Mouse (Mus musculus): ENCODE results near the gene Acin1. TPM values are rescaled to one million over a fixed set of nuclear protein-coding genes. Genes with fewer than 3 reads are reported as not detected.

Acin1 gene
- polyA plus RNA-seq, 1 experiment: 238 TPM

- TF ChIP-seq POLR2A (IDR thresholded peaks at IDR 0.05; ENCODE audit: control insufficient read depth, extremely low read depth, insufficient read depth, low read length, poor library complexity): no peak
- TF ChIP-seq CTCF (IDR thresholded peaks at IDR 0.05; ENCODE audit: borderline replicate concordance, control insufficient read depth, extremely low read depth, insufficient read depth, low read length, poor library complexity): no peak
- no peak overlapping the region for H3K27ac ChIP-seq (ENCODE audit: control insufficient read depth, insufficient read depth, low read length)
- no peaks in the 10 kb centered on the region; the same call in 1 of the 2 replicates for H3K4me1 ChIP-seq (replicated peaks; ENCODE audit: control insufficient read depth, insufficient read depth, low read length)
- WGBS: 38% methylated on average over 2 of the region's 2 CpGs
- H3K27me3 ChIP-seq (ENCODE audit: control insufficient read depth, insufficient read depth, low read length): no peaks in the 10 kb centered on the region
- H3K4me3 ChIP-seq (ENCODE audit: control insufficient read depth, insufficient read depth, low read length): no peak overlapping the region
- peaks cover 59% of the 10 kb centered on the region for H3K36me3 ChIP-seq (ENCODE audit: control insufficient read depth, insufficient read depth, low read length)
- DNase-seq: no peak
These were observed 12.4 kb downstream of the Acin1 start for GRCm38 (mm10) chr14:54674317-54674716.

- Histone ChIP-seq H3K27me3 (ENCODE audit: control insufficient read depth, insufficient read depth, low read length) (no peaks in the 10 kb centered on the region), H3K4me1 (replicated peaks; ENCODE audit: control insufficient read depth, insufficient read depth, low read length) (no peaks in the 10 kb centered on the region), H3K4me3 (ENCODE audit: control insufficient read depth, insufficient read depth, low read length) (no peak overlapping the region), H3K36me3 (ENCODE audit: control insufficient read depth, insufficient read depth, low read length) (peaks cover 51% of the 10 kb centered on the region), H3K27ac (ENCODE audit: control insufficient read depth, insufficient read depth, low read length) (no peak overlapping the region)
- no peak for TF ChIP-seq POLR2A (IDR thresholded peaks at IDR 0.05; ENCODE audit: control insufficient read depth, extremely low read depth, insufficient read depth, low read length, poor library complexity)
- peak; percentile 45; the same call in 1 of the 2 replicates for TF ChIP-seq CTCF (IDR thresholded peaks at IDR 0.05; ENCODE audit: borderline replicate concordance, control insufficient read depth, extremely low read depth, insufficient read depth, low read length, poor library complexity)
- DNase-seq: peak; percentile 75
- 82% methylated on average over 4 of the region's 4 CpGs for WGBS
These were observed 17.4 kb downstream of the Acin1 start for GRCm38 (mm10) chr14:54669381-54669780.

- no peak for TF ChIP-seq CTCF (IDR thresholded peaks at IDR 0.05; ENCODE audit: borderline replicate concordance, control insufficient read depth, extremely low read depth, insufficient read depth, low read length, poor library complexity)
- TF ChIP-seq POLR2A (IDR thresholded peaks at IDR 0.05; ENCODE audit: control insufficient read depth, extremely low read depth, insufficient read depth, low read length, poor library complexity): no peak
- no peaks in the 10 kb centered on the region for H3K4me1 ChIP-seq (replicated peaks; ENCODE audit: control insufficient read depth, insufficient read depth, low read length)
- 95% methylated on average over 10 of the region's 10 CpGs for WGBS
- no peak overlapping the region for H3K4me3 ChIP-seq (ENCODE audit: control insufficient read depth, insufficient read depth, low read length)
- H3K36me3 ChIP-seq (ENCODE audit: control insufficient read depth, insufficient read depth, low read length): peaks cover 85% of the 10 kb centered on the region
- H3K27ac ChIP-seq (ENCODE audit: control insufficient read depth, insufficient read depth, low read length): no peak overlapping the region
- DNase-seq: no peak
- H3K27me3 ChIP-seq (ENCODE audit: control insufficient read depth, insufficient read depth, low read length): no peaks in the 10 kb centered on the region
These were observed 22.1 kb downstream of the Acin1 start for GRCm38 (mm10) chr14:54664477-54665222.

GRCm38 (mm10) chr14:54660009-54660408 is 26.7 kb downstream of the Acin1 start:
- 94% methylated on average over 2 of the region's 2 CpGs for WGBS
- H3K27me3 ChIP-seq (ENCODE audit: control insufficient read depth, insufficient read depth, low read length): no peaks in the 10 kb centered on the region
- TF ChIP-seq POLR2A (IDR thresholded peaks at IDR 0.05; ENCODE audit: control insufficient read depth, extremely low read depth, insufficient read depth, low read length, poor library complexity): no peak
- TF ChIP-seq CTCF (IDR thresholded peaks at IDR 0.05; ENCODE audit: borderline replicate concordance, control insufficient read depth, extremely low read depth, insufficient read depth, low read length, poor library complexity): no peak
- H3K36me3 ChIP-seq (ENCODE audit: control insufficient read depth, insufficient read depth, low read length): peaks cover 95% of the 10 kb centered on the region
- no peak overlapping the region for H3K27ac ChIP-seq (ENCODE audit: control insufficient read depth, insufficient read depth, low read length)
- DNase-seq: no peak
- H3K4me3 ChIP-seq (ENCODE audit: control insufficient read depth, insufficient read depth, low read length): no peak overlapping the region
- no peaks in the 10 kb centered on the region for H3K4me1 ChIP-seq (replicated peaks; ENCODE audit: control insufficient read depth, insufficient read depth, low read length)

- DNase-seq: peak; percentile 86
- H3K27ac ChIP-seq (ENCODE audit: control insufficient read depth, insufficient read depth, low read length): peak overlapping the region; percentile 78
- peak; percentile 48; the same call in 1 of the 2 replicates for TF ChIP-seq POLR2A (IDR thresholded peaks at IDR 0.05; ENCODE audit: control insufficient read depth, extremely low read depth, insufficient read depth, low read length, poor library complexity)
- 0 out of 2 replicates have a peak, but pooled peaks have one; percentile 17 for TF ChIP-seq CTCF (IDR thresholded peaks at IDR 0.05; ENCODE audit: borderline replicate concordance, control insufficient read depth, extremely low read depth, insufficient read depth, low read length, poor library complexity)
- H3K4me3 ChIP-seq (ENCODE audit: control insufficient read depth, insufficient read depth, low read length): peak overlapping the region; percentile 83
- peaks cover 49% of the 10 kb centered on the region for H3K36me3 ChIP-seq (ENCODE audit: control insufficient read depth, insufficient read depth, low read length)
- H3K27me3 ChIP-seq (ENCODE audit: control insufficient read depth, insufficient read depth, low read length): no peaks in the 10 kb centered on the region
- peaks cover 7% of the 10 kb centered on the region for H3K4me1 ChIP-seq (replicated peaks; ENCODE audit: control insufficient read depth, insufficient read depth, low read length)
- WGBS: 1% methylated on average over 12 of the region's 12 CpGs
These were observed 33.2 kb downstream of the Acin1 start for GRCm38 (mm10) chr14:54653496-54653895.

GRCm38 (mm10) chr14:54652787-54653186 is 33.9 kb downstream of the Acin1 start:
- TF ChIP-seq POLR2A (IDR thresholded peaks at IDR 0.05; ENCODE audit: control insufficient read depth, extremely low read depth, insufficient read depth, low read length, poor library complexity) (no peak), CTCF (IDR thresholded peaks at IDR 0.05; ENCODE audit: borderline replicate concordance, control insufficient read depth, extremely low read depth, insufficient read depth, low read length, poor library complexity) (no peak)
- peaks cover 45% of the 10 kb centered on the region for H3K36me3 ChIP-seq (ENCODE audit: control insufficient read depth, insufficient read depth, low read length)
- H3K27ac ChIP-seq (ENCODE audit: control insufficient read depth, insufficient read depth, low read length): peak overlapping the region; percentile 78; the same call in 1 of the 2 replicates
- peaks cover 7% of the 10 kb centered on the region for H3K4me1 ChIP-seq (replicated peaks; ENCODE audit: control insufficient read depth, insufficient read depth, low read length)
- DNase-seq: no peak
- peak overlapping the region; percentile 31 for H3K4me3 ChIP-seq (ENCODE audit: control insufficient read depth, insufficient read depth, low read length)
- H3K27me3 ChIP-seq (ENCODE audit: control insufficient read depth, insufficient read depth, low read length): no peaks in the 10 kb centered on the region
- WGBS: 4% methylated on average over 6 of the region's 7 CpGs
